Mouse (Mus musculus): ENCODE data around the gene Cpxm1. TPM values are rescaled to one million over a fixed set of nuclear protein-coding genes. Genes with fewer than 3 reads are reported as not detected.

Cpxm1 gene
- polyA plus RNA-seq, 1 experiment from 2014 or later, result 87.4 TPM

GRCm38 (mm10) chr2:130423397-130424125, 26.2 kb upstream of the Cpxm1 start:
- H3K27ac ChIP-seq, result peak overlapping the region; percentile 91
- peak overlapping the region; percentile 83 for H3K4me3 ChIP-seq (replicated peaks)
- no peaks in the 10 kb centered on the region for H3K9me3 ChIP-seq (replicated peaks)
- H3K4me1 ChIP-seq, result peaks cover 22% of the 10 kb centered on the region
- H3K27me3 ChIP-seq, result no peaks in the 10 kb centered on the region
- peaks cover 41% of the 10 kb centered on the region for H3K36me3 ChIP-seq
- peak overlapping the region; percentile 97 for H3K4me2 ChIP-seq
- WGBS, result 12% methylated on average over 49 of the region's 49 CpGs
- ATAC-seq (replicated peaks; ENCODE audit: low FRiP score), result peak; percentile 73
- peak overlapping the region; percentile 86 for H3K9ac ChIP-seq

- 94% methylated on average over 26 of the region's 26 CpGs for WGBS
- Histone ChIP-seq H3K4me3 (replicated peaks) (no peak overlapping the region), H3K27me3 (no peaks in the 10 kb centered on the region), H3K4me1 (peaks cover 22% of the 10 kb centered on the region), H3K36me3 (peaks cover 40% of the 10 kb centered on the region), H3K9me3 (replicated peaks) (no peaks in the 10 kb centered on the region), H3K4me2 (no peak overlapping the region), H3K9ac (no peak overlapping the region), H3K27ac (no peak overlapping the region)
- no peak for ATAC-seq (replicated peaks; ENCODE audit: low FRiP score)
Measured at GRCm38 (mm10) chr2:130421781-130422620, 24.6 kb upstream of the Cpxm1 start.

- Histone ChIP-seq H3K4me3 (replicated peaks) (no peak overlapping the region), H3K27ac (no peak overlapping the region), H3K4me1 (peaks cover 5% of the 10 kb centered on the region), H3K27me3 (no peaks in the 10 kb centered on the region), H3K4me2 (no peak overlapping the region), H3K9me3 (replicated peaks) (no peaks in the 10 kb centered on the region), H3K36me3 (peaks cover 12% of the 10 kb centered on the region), H3K9ac (no peak overlapping the region)
- 74% methylated on average over 6 of the region's 6 CpGs for WGBS
- ATAC-seq (replicated peaks; ENCODE audit: low FRiP score), result no peak
Measured at GRCm38 (mm10) chr2:130414094-130414856, 16.9 kb upstream of the Cpxm1 start.

- WGBS, result 80% methylated on average over 3 of the region's 3 CpGs
- no peak for ATAC-seq (replicated peaks; ENCODE audit: low FRiP score)
- H3K4me3 ChIP-seq (replicated peaks), result no peak overlapping the region
- no peaks in the 10 kb centered on the region for H3K36me3 ChIP-seq
- no peak overlapping the region for H3K9ac ChIP-seq
- H3K27ac ChIP-seq, result no peak overlapping the region
- H3K27me3 ChIP-seq, result no peaks in the 10 kb centered on the region
- H3K4me2 ChIP-seq, result no peak overlapping the region
- H3K9me3 ChIP-seq (replicated peaks), result no peaks in the 10 kb centered on the region
- H3K4me1 ChIP-seq, result peaks cover 14% of the 10 kb centered on the region
Measured at GRCm38 (mm10) chr2:130412775-130413174, 15.4 kb upstream of the Cpxm1 start.

GRCm38 (mm10) chr2:130411558-130412495, 14.5 kb upstream of the Cpxm1 start:
- no peaks in the 10 kb centered on the region for H3K27me3 ChIP-seq
- 38% methylated on average over 16 of the region's 16 CpGs for WGBS
- H3K4me2 ChIP-seq, result 0 out of 2 replicates have a peak overlapping the region, but pooled peaks have one; percentile 13
- no peaks in the 10 kb centered on the region for H3K36me3 ChIP-seq
- no peaks in the 10 kb centered on the region for H3K9me3 ChIP-seq (replicated peaks)
- no peak overlapping the region for H3K4me3 ChIP-seq (replicated peaks)
- peaks cover 15% of the 10 kb centered on the region for H3K4me1 ChIP-seq
- no peak overlapping the region for H3K9ac ChIP-seq
- no peak overlapping the region for H3K27ac ChIP-seq
- ATAC-seq (replicated peaks; ENCODE audit: low FRiP score), result peak; percentile 76

- peak; percentile 61; the same call in 1 of the 2 replicates for ATAC-seq (replicated peaks; ENCODE audit: low FRiP score)
- Histone ChIP-seq H3K4me2 (no peak overlapping the region), H3K9me3 (replicated peaks) (no peaks in the 10 kb centered on the region), H3K9ac (no peak overlapping the region), H3K27me3 (no peaks in the 10 kb centered on the region), H3K36me3 (no peaks in the 10 kb centered on the region), H3K27ac (peak overlapping the region; percentile 1; the same call in 1 of the 2 replicates), H3K4me3 (replicated peaks) (no peak overlapping the region), H3K4me1 (peaks cover 22% of the 10 kb centered on the region)
- 5% methylated on average over 6 of the region's 6 CpGs for WGBS
Measured at GRCm38 (mm10) chr2:130408194-130408593, 10.8 kb upstream of the Cpxm1 start.

GRCm38 (mm10) chr2:130406178-130406577, 8.8 kb upstream of the Cpxm1 start, which contains the start of gene Tmem239:
Gene Tmem239 (plus strand): TSS chr2:130406478.
- no peak within 1 kb of the TSS for H3K4me2 ChIP-seq
- no peaks in the 10 kb centered on the region for H3K36me3 ChIP-seq
- no peaks in the 10 kb centered on the region for H3K9me3 ChIP-seq (replicated peaks)
- WGBS, result 78% methylated on average over 2 of the region's 2 CpGs
- H3K27ac ChIP-seq, result no peak within 1 kb of the TSS
- H3K27me3 ChIP-seq, result no peaks in the 10 kb centered on the region
- H3K4me1 ChIP-seq, result peaks cover 17% of the 10 kb centered on the region
- H3K9ac ChIP-seq, result no peak within 1 kb of the TSS
- no peak for ATAC-seq (replicated peaks; ENCODE audit: low FRiP score)
- H3K4me3 ChIP-seq (replicated peaks), result no peak within 1 kb of the TSS

GRCm38 (mm10) chr2:130404939-130405338, 7.6 kb upstream of the Cpxm1 start, which contains the start of the genes Gm28372 and 1700020A23Rik:
Gene Gm28372 (plus strand): TSS chr2:130405239.
Gene 1700020A23Rik (plus strand): TSS chr2:130405259.
- 91% methylated on average over 1 of the region's 1 CpGs for WGBS
- no peak for ATAC-seq (replicated peaks; ENCODE audit: low FRiP score)

GRCm38 (mm10) chr2:130401891-130402290, 4.5 kb upstream of the Cpxm1 start:
- peaks cover 4% of the 10 kb centered on the region for H3K27me3 ChIP-seq
- H3K36me3 ChIP-seq, result no peaks in the 10 kb centered on the region
- no peak overlapping the region for H3K27ac ChIP-seq
- H3K4me2 ChIP-seq, result no peak overlapping the region
- H3K4me3 ChIP-seq (replicated peaks), result no peak overlapping the region
- ATAC-seq (replicated peaks; ENCODE audit: low FRiP score), result no peak
- WGBS, result 81% methylated on average over 4 of the region's 4 CpGs
- peaks cover 23% of the 10 kb centered on the region for H3K4me1 ChIP-seq
- no peak overlapping the region for H3K9ac ChIP-seq
- H3K9me3 ChIP-seq (replicated peaks), result no peaks in the 10 kb centered on the region

More at GRCm38 (mm10) chr2:130404939-130405338, 7.6 kb upstream of the Cpxm1 start, which contains the start of the genes Gm28372 and 1700020A23Rik:
- Histone ChIP-seq H3K4me3 (replicated peaks) (no peak within 1 kb of the TSS), H3K9ac (no peak within 1 kb of the TSS), H3K36me3 (no peaks in the 10 kb centered on the region), H3K4me1 (peaks cover 20% of the 10 kb centered on the region), H3K4me2 (no peak within 1 kb of the TSS), H3K27ac (no peak within 1 kb of the TSS), H3K9me3 (replicated peaks) (no peaks in the 10 kb centered on the region), H3K27me3 (no peaks in the 10 kb centered on the region)

- peaks cover 4% of the 10 kb centered on the region for H3K27me3 ChIP-seq
- H3K27ac ChIP-seq, result no peak overlapping the region
- H3K9ac ChIP-seq, result no peak overlapping the region
- ATAC-seq (replicated peaks; ENCODE audit: low FRiP score), result no peak
- 78% methylated on average over 1 of the region's 1 CpGs for WGBS
- no peak overlapping the region for H3K4me2 ChIP-seq
- no peaks in the 10 kb centered on the region for H3K9me3 ChIP-seq (replicated peaks)
- peaks cover 26% of the 10 kb centered on the region for H3K4me1 ChIP-seq
- H3K36me3 ChIP-seq, result peaks cover 7% of the 10 kb centered on the region
- H3K4me3 ChIP-seq (replicated peaks), result no peak overlapping the region
Measured at GRCm38 (mm10) chr2:130400046-130400445, 2.7 kb upstream of the Cpxm1 start.

- Histone ChIP-seq H3K27me3 (peaks cover 4% of the 10 kb centered on the region), H3K27ac (no peak overlapping the region), H3K9ac (peak overlapping the region; percentile 72; the same call in 1 of the 2 replicates), H3K9me3 (replicated peaks) (no peaks in the 10 kb centered on the region), H3K4me3 (replicated peaks) (peak overlapping the region; percentile 71), H3K4me2 (peak overlapping the region; percentile 93), H3K4me1 (peaks cover 26% of the 10 kb centered on the region), H3K36me3 (peaks cover 22% of the 10 kb centered on the region)
- 17% methylated on average over 14 of the region's 14 CpGs for WGBS
- no peak for ATAC-seq (replicated peaks; ENCODE audit: low FRiP score)
Measured at GRCm38 (mm10) chr2:130398091-130398490, 717 bp upstream of the Cpxm1 start.

Measured in kidney, embryonic 15.5 days (tissue).